Mouse (Mus musculus) limb, embryonic 12.5 days (tissue): ENCODE data around the gene Kif1a. TPM values are rescaled to one million over a fixed set of nuclear protein-coding genes. Genes with fewer than 3 reads are reported as not detected.

Source experiments
- ATAC-seq: fragments of 200-750 bp; cut with Nextera tagmentation; 2 replicates; pipeline ENCODE4 v1.8.0; 2017; ENCODE audit warnings: low read depth, moderate TSS enrichment; ENCODE audit not compliant: insufficient number of reproducible peaks, insufficient read depth, low FRiP score, low TSS enrichment
- H3K27ac ChIP-seq: fragments of 300-500 bp; sonication (generic); 2 replicates; pipeline ENCODE4 v1.5.1; 2016; ENCODE audit warnings: mild to moderate bottlenecking, moderate library complexity
- H3K27me3 ChIP-seq: fragments of 300-500 bp; sonication (generic); 2 replicates; pipeline ENCODE4 v1.6.1; 2016; ENCODE audit warnings: mild to moderate bottlenecking, moderate library complexity
- H3K36me3 ChIP-seq: fragments of 300-500 bp; sonication (generic); 2 replicates; pipeline ENCODE4 v1.6.1; 2016; ENCODE audit warnings: mild to moderate bottlenecking, moderate library complexity
- H3K4me1 ChIP-seq: fragments of 300-500 bp; sonication (generic); replicated peaks from 2 replicates; pipeline ENCODE4 v1.6.1; 2016
- H3K4me2 ChIP-seq: fragments of 300-500 bp; sonication (generic); 2 replicates; pipeline ENCODE4 v1.6.1; 2016; ENCODE audit warnings: mild to moderate bottlenecking, moderate library complexity
- H3K4me3 ChIP-seq: fragments of 300-500 bp; sonication (generic); replicated peaks from 2 replicates; pipeline ENCODE4 v1.5.1; 2016; ENCODE audit warnings: mild to moderate bottlenecking
- H3K9ac ChIP-seq: fragments of 300-500 bp; sonication (generic); replicated peaks from 2 replicates; pipeline ENCODE4 v1.6.1; 2016; ENCODE audit warnings: mild to moderate bottlenecking, moderate library complexity
- H3K9me3 ChIP-seq: fragments of 300-500 bp; sonication (generic); 2 replicates; pipeline ENCODE4 v1.6.1; 2016; ENCODE audit warnings: mild to moderate bottlenecking, moderate library complexity
- WGBS: fragments of 180-500 bp; shearing (Covaris S2); methylation state at CpG from one replicate; pipeline ENCODE4 v1.1.7; 2016; 5-methylcytosine and 5-hydroxymethylcytosine counted together
- polyA plus RNA-seq: library from polyadenylated mRNA; unstranded; fragments of >200 nt; fragmentation: Nextera tagmentation; extraction: Ambion mirVana; gene quantifications from 2 replicates; pipeline ENCODE4 v1.2.1, GENCODE M21; 2016

Gene Kif1a
- polyA plus RNA-seq, 1 experiment from 2014 or later, result 10.3 TPM

- Histone ChIP-seq H3K4me1 (no peaks in the 10 kb centered on the region), H3K36me3 (no peaks in the 10 kb centered on the region), H3K9me3 (no peaks in the 10 kb centered on the region), H3K27ac (no peak overlapping the region), H3K9ac (no peak overlapping the region), H3K4me3 (no peak overlapping the region), H3K27me3 (no peaks in the 10 kb centered on the region), H3K4me2 (no peak overlapping the region)
- no peak for ATAC-seq
- WGBS, result 39% methylated on average over 2 of the region's 2 CpGs
These were observed 86.6 kb downstream of the Kif1a start for GRCm38 (mm10) chr1:93015136-93015535.

DNA sequence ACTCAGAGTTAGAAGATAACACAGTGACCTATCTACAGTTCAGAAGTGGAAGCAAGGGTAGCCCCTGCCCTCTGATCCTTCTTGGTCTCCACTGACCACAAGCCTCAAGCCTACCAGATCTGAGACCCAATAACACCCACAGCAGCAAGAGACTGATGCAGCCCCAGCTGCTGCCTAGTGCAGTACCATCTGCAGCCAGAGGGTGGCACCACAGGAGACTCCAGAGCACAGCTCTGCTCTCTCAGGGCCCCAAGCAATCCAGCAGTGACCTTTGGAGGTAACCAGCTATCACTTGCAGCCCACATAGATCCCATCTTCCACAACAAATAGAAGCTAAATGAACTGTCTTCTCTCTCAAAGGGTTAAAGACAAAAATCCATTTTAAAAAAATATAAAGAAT lies 87.3 kb downstream of the Kif1a start:
- Histone ChIP-seq H3K36me3 (no peaks in the 10 kb centered on the region), H3K27ac (no peak overlapping the region), H3K4me2 (no peak overlapping the region), H3K27me3 (no peaks in the 10 kb centered on the region), H3K4me1 (no peaks in the 10 kb centered on the region), H3K9ac (no peak overlapping the region), H3K9me3 (no peaks in the 10 kb centered on the region), H3K4me3 (no peak overlapping the region)
- ATAC-seq, result no peak

GRCm38 (mm10) chr1:93013367-93013766 lies 88.4 kb downstream of the Kif1a start:
- ATAC-seq, result no peak
- Histone ChIP-seq H3K4me2 (no peak overlapping the region), H3K4me3 (no peak overlapping the region), H3K36me3 (no peaks in the 10 kb centered on the region), H3K9me3 (no peaks in the 10 kb centered on the region), H3K9ac (no peak overlapping the region), H3K4me1 (no peaks in the 10 kb centered on the region), H3K27me3 (no peaks in the 10 kb centered on the region), H3K27ac (no peak overlapping the region)
- WGBS, result 83% methylated on average over 4 of the region's 4 CpGs

- Histone ChIP-seq H3K4me1 (no peaks in the 10 kb centered on the region), H3K9ac (no peak overlapping the region), H3K9me3 (no peaks in the 10 kb centered on the region), H3K27ac (no peak overlapping the region), H3K27me3 (no peaks in the 10 kb centered on the region), H3K36me3 (no peaks in the 10 kb centered on the region), H3K4me3 (no peak overlapping the region), H3K4me2 (no peak overlapping the region)
- no peak for ATAC-seq
- WGBS, result 73% methylated on average over 7 of the region's 7 CpGs
These were observed 89.6 kb downstream of the Kif1a start for GRCm38 (mm10) chr1:93012103-93012585.

DNA sequence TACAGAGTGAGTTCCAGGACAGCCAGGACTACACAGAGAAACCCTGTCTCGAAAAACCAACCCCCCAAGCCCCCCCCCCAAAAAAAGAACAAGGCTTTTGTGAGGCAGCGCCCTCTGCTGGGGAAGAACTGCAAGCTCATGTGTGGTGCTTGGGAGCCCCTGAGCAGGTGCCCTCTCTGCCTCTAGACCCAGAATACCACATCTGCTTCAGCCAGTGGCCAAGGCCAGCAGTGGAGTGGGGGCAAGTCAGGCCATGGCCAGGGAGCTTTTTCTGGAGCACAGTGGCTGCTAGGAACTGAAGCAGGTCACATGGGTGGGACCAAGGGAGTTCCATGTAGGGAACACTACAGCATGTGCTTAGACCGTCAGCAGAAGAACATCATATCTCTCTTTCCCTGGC lies 91.0 kb downstream of the Kif1a start:
- H3K9me3 ChIP-seq, result no peaks in the 10 kb centered on the region
- WGBS, result 39% methylated on average over 3 of the region's 3 CpGs
- no peaks in the 10 kb centered on the region for H3K36me3 ChIP-seq

GRCm38 (mm10) chr1:93009196-93009595 lies 92.6 kb downstream of the Kif1a start:
- 76% methylated on average over 4 of the region's 4 CpGs for WGBS
- no peak for ATAC-seq
- H3K36me3 ChIP-seq, result no peaks in the 10 kb centered on the region
- H3K4me3 ChIP-seq, result no peak overlapping the region
- H3K9ac ChIP-seq, result no peak overlapping the region
- no peak overlapping the region for H3K27ac ChIP-seq
- H3K4me1 ChIP-seq, result no peaks in the 10 kb centered on the region
- no peaks in the 10 kb centered on the region; the same call in 1 of the 2 replicates for H3K27me3 ChIP-seq
- H3K9me3 ChIP-seq, result no peaks in the 10 kb centered on the region
- H3K4me2 ChIP-seq, result no peak overlapping the region

More for the DNA sequence above, 91.0 kb downstream of the Kif1a start:
- Histone ChIP-seq H3K27me3 (no peaks in the 10 kb centered on the region), H3K27ac (no peak overlapping the region), H3K9ac (no peak overlapping the region), H3K4me2 (no peak overlapping the region), H3K4me3 (no peak overlapping the region), H3K4me1 (no peaks in the 10 kb centered on the region)
- ATAC-seq, result no peak

- no peaks in the 10 kb centered on the region for H3K36me3 ChIP-seq
- no peak within 1 kb of the TSS for H3K27ac ChIP-seq
- no peak within 1 kb of the TSS for H3K4me2 ChIP-seq
- H3K9ac ChIP-seq, result no peak within 1 kb of the TSS
- H3K4me3 ChIP-seq, result no peak within 1 kb of the TSS
- no peaks in the 10 kb centered on the region for H3K4me1 ChIP-seq
- WGBS, result 74% methylated on average over 7 of the region's 7 CpGs
- peaks cover 5% of the 10 kb centered on the region; the same call in 1 of the 2 replicates for H3K9me3 ChIP-seq
- no peaks in the 10 kb centered on the region; the same call in 1 of the 2 replicates for H3K27me3 ChIP-seq
- ATAC-seq, result no peak
These were observed 95.7 kb downstream of the Kif1a start, which contains the start of gene Aqp12 for GRCm38 (mm10) chr1:93006061-93006460. Gene Aqp12 (plus strand): TSS chr1:93006334.

GRCm38 (mm10) chr1:92992880-92993279 lies 108.9 kb downstream of the Kif1a start:
- WGBS, result 82% methylated on average over 2 of the region's 2 CpGs
- no peak overlapping the region for H3K27ac ChIP-seq
- no peak for ATAC-seq

DNA sequence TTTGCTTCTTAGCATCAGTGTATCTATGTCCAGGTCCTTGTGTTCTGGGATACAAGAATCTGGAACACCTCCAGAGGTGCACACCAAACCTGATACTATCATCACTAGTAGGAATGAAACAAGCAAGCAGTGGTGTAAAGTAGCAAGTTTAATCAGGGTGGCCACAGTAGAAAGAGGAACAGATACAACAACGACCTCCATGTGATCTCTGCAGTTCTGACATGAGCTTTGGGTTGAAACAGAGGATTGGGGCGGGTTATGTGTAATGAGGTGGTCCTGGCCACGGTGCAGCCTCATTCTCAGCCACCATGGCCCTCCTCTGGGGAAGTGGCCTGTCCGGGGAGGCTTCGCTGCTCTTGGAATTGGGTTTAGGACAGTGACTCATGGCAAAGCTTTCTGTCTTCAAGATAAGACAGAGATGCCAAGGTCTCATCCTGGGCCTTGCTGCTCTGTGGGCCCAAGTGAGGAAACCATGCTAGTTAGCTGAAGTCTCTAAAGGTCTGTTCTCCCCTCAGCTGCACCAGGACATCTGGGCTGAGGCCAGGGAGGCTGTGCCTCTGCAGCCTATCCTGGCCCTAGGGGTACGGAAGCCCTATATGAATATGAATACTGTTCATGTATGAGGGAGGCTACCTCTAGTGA lies 109.4 kb downstream of the Kif1a start:
- Histone ChIP-seq H3K27me3 (no peaks in the 10 kb centered on the region), H3K4me2 (no peak overlapping the region), H3K27ac (no peak overlapping the region), H3K4me1 (no peaks in the 10 kb centered on the region), H3K36me3 (no peaks in the 10 kb centered on the region), H3K9ac (no peak overlapping the region), H3K4me3 (no peak overlapping the region), H3K9me3 (no peaks in the 10 kb centered on the region)
- WGBS, result 81% methylated on average over 6 of the region's 6 CpGs
- ATAC-seq, result no peak

More at GRCm38 (mm10) chr1:92992880-92993279, 108.9 kb downstream of the Kif1a start:
- Histone ChIP-seq H3K27me3 (no peaks in the 10 kb centered on the region), H3K4me1 (no peaks in the 10 kb centered on the region), H3K4me2 (no peak overlapping the region), H3K4me3 (no peak overlapping the region), H3K36me3 (no peaks in the 10 kb centered on the region), H3K9ac (no peak overlapping the region), H3K9me3 (no peaks in the 10 kb centered on the region)

DNA sequence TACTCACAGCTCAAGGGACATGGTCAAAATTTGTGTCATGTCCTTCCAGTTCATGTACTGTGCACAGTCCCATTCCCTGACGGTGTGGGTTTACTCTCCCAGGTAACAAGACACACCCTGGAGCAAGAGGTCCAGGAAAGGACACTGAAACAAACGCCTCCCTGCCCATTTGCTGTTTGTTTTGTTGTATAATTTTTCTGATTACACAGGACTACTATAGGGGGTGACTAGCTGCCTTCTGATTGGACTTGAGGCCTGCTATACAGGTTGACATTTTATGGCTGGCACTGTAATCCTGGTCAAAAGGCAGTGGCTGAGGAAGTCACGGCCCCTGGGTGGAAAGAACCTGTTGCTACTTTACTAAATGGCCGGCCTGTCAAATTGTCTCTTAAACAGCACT lies 111.9 kb downstream of the Kif1a start:
- no peaks in the 10 kb centered on the region for H3K27me3 ChIP-seq
- no peaks in the 10 kb centered on the region for H3K36me3 ChIP-seq
- no peaks in the 10 kb centered on the region for H3K4me1 ChIP-seq
- no peaks in the 10 kb centered on the region for H3K9me3 ChIP-seq
- H3K4me2 ChIP-seq, result no peak overlapping the region
- 44% methylated on average over 4 of the region's 4 CpGs for WGBS
- no peak for ATAC-seq
- H3K4me3 ChIP-seq, result no peak overlapping the region
- no peak overlapping the region for H3K9ac ChIP-seq
- H3K27ac ChIP-seq, result no peak overlapping the region

- no peaks in the 10 kb centered on the region for H3K27me3 ChIP-seq
- no peak overlapping the region for H3K27ac ChIP-seq
- 67% methylated on average over 4 of the region's 4 CpGs for WGBS
- no peak overlapping the region for H3K4me2 ChIP-seq
- no peak overlapping the region for H3K4me3 ChIP-seq
- H3K4me1 ChIP-seq, result no peaks in the 10 kb centered on the region
- H3K9me3 ChIP-seq, result no peaks in the 10 kb centered on the region
- ATAC-seq, result no peak
- H3K9ac ChIP-seq, result no peak overlapping the region
- H3K36me3 ChIP-seq, result no peaks in the 10 kb centered on the region
These were observed 112.9 kb downstream of the Kif1a start for GRCm38 (mm10) chr1:92988894-92989293.

- Histone ChIP-seq H3K4me2 (no peak overlapping the region), H3K9ac (no peak overlapping the region), H3K27ac (no peak overlapping the region), H3K4me3 (no peak overlapping the region), H3K4me1 (no peaks in the 10 kb centered on the region; the same call in 1 of the 2 replicates), H3K36me3 (no peaks in the 10 kb centered on the region), H3K9me3 (no peaks in the 10 kb centered on the region), H3K27me3 (no peaks in the 10 kb centered on the region)
- 90% methylated on average over 5 of the region's 5 CpGs for WGBS
- ATAC-seq, result no peak
These were observed 116.8 kb downstream of the Kif1a start for GRCm38 (mm10) chr1:92984999-92985398.
